Mouse (Mus musculus) small intestine, adult 2 months (tissue): ENCODE measurements at regions not wholly inside any gene's neighbourhood (a gene's known extent, or its start where the extent isn't known, plus 50 kb on each side); places are given as distances from the start of the nearest gene placed in this dataset.

Experiments used
- CTCF ChIP-seq: fragments of 200-500 bp; IDR thresholded peaks from 2 replicates; pipeline ENCODE4 v1.5.1; 2012; ENCODE audit warnings: low read depth, mild to moderate bottlenecking, control low read depth, inconsistent platforms, low read length, moderate library complexity, mixed read lengths; ENCODE audit not compliant: insufficient replicate concordance, insufficient read length; ENCODE audit errors: extremely low read depth
- POLR2A ChIP-seq: fragments of 200-500 bp; IDR thresholded peaks from 2 replicates; pipeline ENCODE4 v1.6.1; 2012; ENCODE audit warnings: low read depth, mild to moderate bottlenecking, control low read depth, inconsistent platforms, low read length, moderate library complexity

DNA sequence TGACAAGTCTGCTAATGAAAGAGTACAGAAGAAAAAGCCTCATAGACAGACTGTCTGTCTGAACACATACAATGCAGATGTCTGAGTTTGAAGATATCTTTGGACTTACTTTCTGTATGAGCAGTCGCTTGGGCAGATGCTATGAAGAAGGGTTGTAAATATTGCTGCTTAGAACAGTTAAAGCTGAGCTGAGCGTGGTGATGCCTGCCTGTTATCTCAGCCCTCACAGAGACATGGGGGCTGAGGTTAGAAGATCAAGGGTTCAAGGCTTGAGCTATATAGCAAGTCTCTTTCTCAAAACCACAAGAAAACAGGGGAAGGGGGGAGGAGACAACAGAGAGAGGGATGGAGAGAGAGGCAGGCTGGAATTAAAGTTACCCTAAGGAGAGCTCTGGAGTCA is 234.6 kb upstream of the Satb1 start:
- TF ChIP-seq CTCF (no peak), POLR2A (no peak)
